Mouse (Mus musculus) gastrocnemius, adult 8-10 months (tissue): ENCODE results near the gene Ubald1. TPM values are rescaled to one million over a fixed set of nuclear protein-coding genes. Genes with fewer than 3 reads are reported as not detected.

Experiments used
- DNase-seq, 2 experiments: peaks; one replicate each; pipeline ENCODE4 v3.0.0; 2022; ENCODE audit warnings: low spot score in 2 of 2
- total RNA-seq, 4 experiments: library from RNA; stranded (reverse); gene quantifications; 2 replicates each; pipeline ENCODE4 v1.2.4; 2022

Gene Ubald1
- 10 to 100 TPM; 28.6 to 40.8 (median 34.3) TPM for total RNA-seq

- DNase-seq: peak; percentile 95 to 96
Measured at GRCm38 (mm10) chr16:4880136-4880825, at the start of gene Ubald1. Ubald1 (minus strand) TSS chr16:4880315.

- no peak for DNase-seq
Measured at GRCm38 (mm10) chr16:4928474-4928873, 48.4 kb upstream of the Ubald1 start.

GRCm38 (mm10) chr16:4927967-4928366, 47.9 kb upstream of the Ubald1 start:
- DNase-seq: no peak

GRCm38 (mm10) chr16:4923996-4924395, 43.9 kb upstream of the Ubald1 start:
- DNase-seq: no peak

DNA sequence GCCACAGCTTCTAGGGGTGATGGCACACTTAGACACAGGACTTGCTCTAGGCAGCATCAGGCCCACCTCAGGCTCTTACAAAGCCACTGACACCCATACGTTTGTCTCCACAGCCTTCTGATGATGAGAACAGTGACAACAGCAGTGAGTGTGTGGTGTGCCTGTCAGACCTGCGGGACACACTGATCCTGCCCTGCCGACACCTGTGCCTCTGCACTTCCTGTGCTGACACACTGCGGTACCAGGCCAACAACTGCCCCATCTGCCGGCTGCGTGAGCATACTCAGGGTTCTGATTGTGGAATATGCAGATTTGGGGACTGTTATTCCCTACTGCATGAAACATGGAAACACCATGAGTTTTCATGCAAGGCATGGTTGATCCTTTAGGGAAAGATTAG, 42.4 kb upstream of the Ubald1 start:
- DNase-seq: no peak

GRCm38 (mm10) chr16:4920556-4920955, 40.4 kb upstream of the Ubald1 start:
- no peak for DNase-seq

DNA sequence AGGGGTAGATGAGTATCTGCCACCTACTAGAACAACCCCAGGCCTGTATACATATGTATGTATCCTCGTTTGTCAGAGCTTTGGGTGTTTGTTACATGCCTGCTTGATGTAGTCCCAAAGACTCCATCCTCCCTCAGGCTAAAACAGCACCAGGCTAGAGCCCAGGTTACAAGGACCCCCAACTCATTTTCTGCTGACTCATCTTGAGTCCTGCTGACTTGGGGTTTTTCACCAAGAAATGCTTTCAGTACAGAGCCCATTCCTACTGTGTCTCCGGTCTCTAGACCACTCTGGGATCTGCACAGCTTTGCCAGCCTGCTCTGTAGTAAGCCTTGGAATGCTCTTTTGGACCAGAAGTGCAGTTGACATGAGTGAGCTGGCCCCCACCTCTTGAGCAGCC, 36.5 kb upstream of the Ubald1 start:
- DNase-seq: no peak

DNA sequence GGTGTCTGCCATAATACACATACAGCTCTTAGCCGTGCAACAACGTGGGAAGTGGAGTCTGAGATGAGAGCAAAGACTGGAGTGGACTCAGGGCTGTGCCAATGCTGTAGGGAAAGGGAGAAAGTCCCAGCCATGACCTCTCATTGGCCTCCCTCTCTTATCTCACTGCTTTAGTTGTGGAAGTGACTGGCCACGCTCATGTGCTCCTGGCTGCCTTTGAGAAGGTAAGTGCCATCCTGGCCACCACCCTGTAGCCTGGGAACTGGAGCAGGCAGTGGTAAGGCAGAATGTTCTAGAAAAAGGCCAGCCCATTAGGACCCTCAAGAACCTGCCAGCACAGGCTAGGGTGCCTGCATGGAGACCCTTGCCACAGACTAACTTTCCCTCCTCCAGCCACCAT, 35.8 kb upstream of the Ubald1 start:
- DNase-seq: no peak

- peak; percentile 79 to 80 for DNase-seq
Measured at GRCm38 (mm10) chr16:4913783-4914735, 33.9 kb upstream of the Ubald1 start.

GRCm38 (mm10) chr16:4912907-4913782, 33.0 kb upstream of the Ubald1 start:
- DNase-seq: no peak

DNA sequence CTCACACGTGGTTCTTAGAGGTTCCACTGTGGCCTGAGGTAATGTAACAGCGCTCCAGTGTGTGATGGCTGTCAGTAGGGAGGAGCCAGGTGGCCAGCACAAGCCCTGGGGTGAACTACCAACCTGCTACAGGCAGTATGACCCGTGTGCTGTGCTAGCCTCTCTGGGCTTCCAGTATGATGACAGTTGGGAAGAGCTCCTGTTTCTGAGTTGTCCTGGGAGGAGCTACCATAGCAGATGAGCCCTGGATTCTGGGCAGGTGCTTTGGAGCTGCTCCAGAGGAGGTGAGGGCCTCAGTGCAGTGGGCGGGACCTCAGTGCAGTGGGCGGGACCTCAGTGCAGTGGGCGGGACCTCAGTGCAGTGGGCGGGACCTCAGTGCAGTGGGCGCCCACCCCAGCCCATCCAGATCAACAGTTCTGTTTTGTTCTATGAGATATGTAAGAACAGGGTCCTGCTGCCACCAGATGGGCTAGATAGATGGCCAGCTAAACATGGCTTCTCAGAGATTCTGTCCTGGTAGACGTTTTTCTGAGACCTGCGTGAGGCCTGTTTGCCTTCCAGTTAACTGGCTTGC, 32.0 kb upstream of the Ubald1 start:
- DNase-seq: no peak

DNA sequence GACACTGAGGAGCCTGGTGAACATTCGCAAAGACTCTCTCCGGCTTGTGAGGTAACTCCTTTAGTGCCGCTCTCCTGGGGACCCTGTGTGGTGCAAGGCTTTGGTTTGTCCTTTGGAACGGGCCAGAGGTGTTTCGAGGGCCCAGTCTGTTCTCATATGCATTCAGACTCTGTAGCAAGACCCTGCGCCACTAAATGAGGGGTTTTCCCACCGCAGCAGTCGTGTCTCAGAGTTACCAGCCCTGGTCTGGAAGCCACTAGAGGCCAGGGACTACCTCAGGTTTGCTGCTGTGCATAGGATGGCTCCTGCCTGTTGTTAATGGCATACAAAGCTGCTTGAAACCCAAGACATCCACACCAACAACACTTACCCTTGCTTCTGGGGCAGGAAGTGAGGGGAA, 30.6 kb upstream of the Ubald1 start:
- DNase-seq: no peak

DNA sequence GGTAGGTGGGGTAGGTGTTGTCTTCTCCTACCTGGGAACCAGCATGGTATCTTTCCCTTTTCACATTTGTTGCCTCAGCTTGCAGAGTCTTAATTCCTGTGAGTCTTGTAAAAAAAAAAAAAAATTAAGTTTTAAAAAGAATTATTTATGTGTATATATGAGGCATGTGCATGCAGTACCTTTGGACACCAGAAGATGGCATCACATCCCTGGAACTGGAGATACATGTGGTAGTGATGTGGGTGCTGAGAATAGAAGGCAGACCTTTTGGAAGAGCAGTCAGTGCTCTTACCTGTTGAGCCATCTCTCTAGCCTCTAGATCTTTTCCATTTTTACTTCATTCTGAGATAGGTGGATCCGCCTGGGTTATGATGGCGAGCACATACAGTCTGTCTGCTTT, 29.6 kb upstream of the Ubald1 start:
- DNase-seq: no peak

DNA sequence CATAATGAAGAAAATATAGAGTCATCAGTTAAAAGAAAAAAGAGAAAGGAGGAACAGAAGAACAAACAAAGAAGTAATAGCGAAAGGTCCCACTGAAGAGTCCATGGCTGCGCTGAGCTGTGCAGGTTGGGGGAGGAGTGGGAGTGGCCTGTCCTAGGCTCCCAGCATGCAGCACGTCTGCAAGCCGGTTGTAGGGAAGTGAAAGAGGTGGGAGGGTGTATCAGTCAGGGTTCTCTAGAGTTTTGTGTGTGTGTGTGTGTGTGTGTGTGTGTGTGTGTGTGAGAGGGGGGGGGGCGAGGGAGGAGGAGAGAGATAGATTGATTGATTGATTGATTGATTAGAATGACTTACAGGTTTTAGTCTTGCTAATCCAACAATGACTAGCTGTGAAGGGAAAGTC, 27.9 kb upstream of the Ubald1 start:
- DNase-seq: no peak

DNA sequence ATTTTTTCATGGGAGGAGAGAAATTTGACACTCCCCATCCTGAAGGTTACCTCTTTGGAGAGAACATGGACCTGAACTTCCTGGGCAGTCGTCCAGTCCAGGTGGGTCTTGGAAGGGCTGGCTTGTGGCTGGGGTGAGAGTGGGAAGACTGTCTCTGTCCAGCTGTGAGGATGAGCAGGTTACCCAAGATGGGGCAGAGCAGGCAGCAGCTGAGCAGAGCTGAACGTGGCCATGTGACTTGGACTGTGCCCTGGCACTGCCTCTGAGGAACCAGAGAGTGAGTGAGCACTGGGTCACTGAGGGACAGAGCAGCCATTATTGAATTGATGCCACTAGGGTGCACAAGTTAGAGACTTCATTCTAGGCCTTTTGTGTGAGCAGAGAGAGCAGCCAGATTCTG, 27.3 kb upstream of the Ubald1 start:
- DNase-seq: no peak

- DNase-seq: no peak
Measured at GRCm38 (mm10) chr16:4906559-4906958, 26.4 kb upstream of the Ubald1 start.

GRCm38 (mm10) chr16:4905591-4905990, 25.5 kb upstream of the Ubald1 start:
- no peak for DNase-seq

GRCm38 (mm10) chr16:4904878-4905277, 24.8 kb upstream of the Ubald1 start:
- no peak for DNase-seq

DNA sequence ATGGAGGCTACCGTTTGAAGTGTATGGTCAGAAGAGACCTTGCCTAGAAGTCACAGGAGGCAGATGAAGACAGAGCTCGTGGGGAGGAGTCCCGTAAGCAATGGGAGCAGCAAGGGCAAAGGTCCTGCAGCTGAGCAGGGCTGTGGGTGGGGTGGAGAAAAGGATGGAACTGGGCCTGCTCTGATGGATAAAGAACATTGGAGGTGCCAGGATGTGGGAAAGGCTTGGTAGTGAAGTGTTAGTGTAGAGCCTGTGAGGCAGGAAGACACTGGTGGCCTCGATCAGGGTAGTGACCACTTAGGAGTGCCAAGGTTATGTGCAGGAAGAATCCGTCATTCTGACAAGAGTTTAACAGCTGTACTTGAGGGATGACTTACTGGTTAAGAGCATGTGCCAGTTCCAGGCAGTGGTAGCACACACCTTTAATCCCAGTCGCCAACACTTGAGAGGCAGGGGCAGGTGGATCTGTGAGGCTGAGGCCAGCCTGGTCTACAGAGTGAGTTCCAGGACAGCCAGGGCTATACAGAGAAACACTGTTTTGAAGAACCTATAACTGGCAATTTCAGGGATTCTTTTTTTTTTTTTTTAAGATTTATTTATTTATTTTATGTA, 23.5 kb upstream of the Ubald1 start:
- DNase-seq: peak in 1 of 2 experiments; percentile 38

- DNase-seq: no peak
Measured at GRCm38 (mm10) chr16:4902390-4902789, 22.3 kb upstream of the Ubald1 start.

GRCm38 (mm10) chr16:4901167-4901566, 21.1 kb upstream of the Ubald1 start:
- no peak for DNase-seq
